In genomic region chr11:3862661-3863453, GRCm38 (mm10) we compare ENCODE assay signal across 8 mouse cellular contexts. TPM values are rescaled to one million over a fixed set of nuclear protein-coding genes. Genes with fewer than 3 reads are reported as not detected.
DNase-seq lines count a peak whose midpoint lies in the region; ATAC-seq and TF ChIP-seq lines count a peak whose summit lies in the region.

No protein-coding gene starts in this region.

- peak overlapping the region; percentile 30; the same call in 1 of the 2 replicates for H3K4me3 ChIP-seq in lung, postnatal 0 days (ENCODE audit: low read depth, low read length)
- H3K4me3 ChIP-seq in limb, embryonic 11.5 days (ENCODE audit: low read depth, low read length) = peak overlapping the region; percentile 43
- H3K4me3 ChIP-seq in stomach, embryonic 14.5 days (ENCODE audit: low read depth, low read length) = peak overlapping the region; percentile 42

- TF ChIP-seq EP300 in lung, postnatal 0 days (IDR thresholded peaks at IDR 0.05) = no peak

- 68% methylated on average over 19 of the region's 19 CpGs for WGBS in lung, postnatal 0 days
- 70% methylated on average over 19 of the region's 19 CpGs for WGBS in limb, embryonic 11.5 days
- 76% methylated on average over 19 of the region's 19 CpGs for WGBS in stomach, embryonic 14.5 days

- H3K36me3 ChIP-seq in lung, postnatal 0 days (ENCODE audit: insufficient read depth, low read length) = no peaks in the 10 kb centered on the region
- no peaks in the 10 kb centered on the region for H3K36me3 ChIP-seq in limb, embryonic 11.5 days (ENCODE audit: control insufficient read depth, insufficient read depth, low read length)
- H3K36me3 ChIP-seq in stomach, embryonic 14.5 days (ENCODE audit: control insufficient read depth, insufficient read depth, low read length) = no peaks in the 10 kb centered on the region

- no peaks in the 10 kb centered on the region for H3K9me3 ChIP-seq in lung, postnatal 0 days (ENCODE audit: low read length)
- H3K9me3 ChIP-seq in limb, embryonic 11.5 days (ENCODE audit: control insufficient read depth, low read length) = no peaks in the 10 kb centered on the region
- no peaks in the 10 kb centered on the region for H3K9me3 ChIP-seq in stomach, embryonic 14.5 days (ENCODE audit: control insufficient read depth, low read depth, low read length)

- H3K9ac ChIP-seq in lung, postnatal 0 days (replicated peaks; ENCODE audit: low read depth) = no peak overlapping the region
- peak overlapping the region; percentile 55 for H3K9ac ChIP-seq in limb, embryonic 11.5 days (ENCODE audit: low read length)
- H3K9ac ChIP-seq in stomach, embryonic 14.5 days (replicated peaks; ENCODE audit: low read depth, low read length) = no peak overlapping the region

- ATAC-seq in cerebellum, adult (ENCODE audit: insufficient number of reproducible peaks, low FRiP score, low TSS enrichment) = no peak
- no peak for ATAC-seq in lung, postnatal 0 days
- ATAC-seq in limb, embryonic 11.5 days (ENCODE audit: insufficient number of reproducible peaks, low FRiP score, low TSS enrichment, low read depth) = no peak
- no peak for ATAC-seq in stomach, embryonic 14.5 days (ENCODE audit: insufficient number of reproducible peaks, insufficient read depth, low FRiP score, low read depth)

- no peak overlapping the region for H3K27ac ChIP-seq in lung, postnatal 0 days (ENCODE audit: low read length)
- no peak overlapping the region for H3K27ac ChIP-seq in limb, embryonic 11.5 days (replicated peaks; ENCODE audit: low read depth, low read length)
- no peak overlapping the region for H3K27ac ChIP-seq in stomach, embryonic 14.5 days (ENCODE audit: low read length)

- H3K4me2 ChIP-seq in lung, postnatal 0 days (replicated peaks; ENCODE audit: low read depth, low read length) = peak overlapping the region; percentile 70
- peak overlapping the region; percentile 80 for H3K4me2 ChIP-seq in limb, embryonic 11.5 days (ENCODE audit: low read depth, severe bottlenecking)
- peak overlapping the region; percentile 78 for H3K4me2 ChIP-seq in stomach, embryonic 14.5 days (replicated peaks; ENCODE audit: low read depth, low read length)

- DNase-seq in cerebellum, adult 11-12 months = peak; percentile 69
- DNase-seq in lung, postnatal 0 days (ENCODE audit: low spot score) = no peak
- no peak for DNase-seq in lung, postnatal 10 days
- no peak for DNase-seq in limb, embryonic 11.5 days (ENCODE audit: low spot score)
- DNase-seq in frontal cortex, postnatal 14 days (ENCODE audit: low spot score in 2 of 2) = no peak
- DNase-seq in left cerebral cortex, postnatal 14 days (ENCODE audit: low spot score in 2 of 2) = no peak

- no peaks in the 10 kb centered on the region; the same call in 1 of the 2 replicates for H3K27me3 ChIP-seq in lung, postnatal 0 days (replicated peaks; ENCODE audit: insufficient read depth, low read length)
- no peaks in the 10 kb centered on the region for H3K27me3 ChIP-seq in limb, embryonic 11.5 days (ENCODE audit: control insufficient read depth, insufficient read depth, low read length)
- H3K27me3 ChIP-seq in stomach, embryonic 14.5 days (ENCODE audit: control insufficient read depth, insufficient read depth, low read length) = 0 out of 2 replicates have a peak, but pooled peaks cover 2% of the 10 kb centered on the region

- intact Hi-C loops in left cerebral cortex, postnatal 14 days (cut with DNase I) = no loop called here

- peak; percentile 20; the same call in 1 of the 2 replicates for TF ChIP-seq CTCF in lung, postnatal 0 days (IDR thresholded peaks at IDR 0.05)

- H3K4me1 ChIP-seq in lung, postnatal 0 days (ENCODE audit: insufficient read depth, low read depth, low read length) = no peaks in the 10 kb centered on the region
- H3K4me1 ChIP-seq in limb, embryonic 11.5 days (ENCODE audit: control insufficient read depth, insufficient read depth, low read length) = no peaks in the 10 kb centered on the region; the same call in 1 of the 2 replicates
- H3K4me1 ChIP-seq in stomach, embryonic 14.5 days (ENCODE audit: control insufficient read depth, insufficient read depth, low read length) = no peaks in the 10 kb centered on the region

RNA-seq across cellular contexts. Expression of gene Osbp2, which starts 0.8 kb away (rescaled TPM):
- polyA plus RNA-seq in lung, postnatal 0 days (2015; fragmentation: Nextera tagmentation; extraction: Ambion mirVana) = 0.11 and 0.17 TPM in 2 replicates
- 0.30 and 0.69 TPM in 2 replicates for polyA plus RNA-seq in limb, embryonic 11.5 days (2014; fragmentation: Nextera tagmentation; extraction: Ambion mirVana)
- 0.39 and 0.69 TPM in 2 replicates for polyA plus RNA-seq in stomach, embryonic 14.5 days (2014; fragmentation: Nextera tagmentation; extraction: Ambion mirVana)
- 100 to 1,000 TPM; 153 to 161 TPM for total RNA-seq in left cerebral cortex, postnatal 14 days (2021)

RNA-seq across cellular contexts. Expression of gene 4921536K21Rik, which starts 32.0 kb away (rescaled TPM):
- 0.23 and 0.31 TPM in 2 replicates for polyA plus RNA-seq in lung, postnatal 0 days (2015; fragmentation: Nextera tagmentation; extraction: Ambion mirVana)
- 0.33 and 0.47 TPM in 2 replicates for polyA plus RNA-seq in limb, embryonic 11.5 days (2014; fragmentation: Nextera tagmentation; extraction: Ambion mirVana)
- 0.12 and 0.13 TPM in 2 replicates for polyA plus RNA-seq in stomach, embryonic 14.5 days (2014; fragmentation: Nextera tagmentation; extraction: Ambion mirVana)
- total RNA-seq in left cerebral cortex, postnatal 14 days (2021) = under 1 TPM; 0.40 to 0.49 TPM

RNA-seq across cellular contexts. Expression of gene Dusp18, which starts 32.2 kb away (rescaled TPM):
- 8.3 and 9.3 TPM in 2 replicates for polyA plus RNA-seq in lung, postnatal 0 days (2015; fragmentation: Nextera tagmentation; extraction: Ambion mirVana)
- 13.7 and 14.5 TPM in 2 replicates for polyA plus RNA-seq in limb, embryonic 11.5 days (2014; fragmentation: Nextera tagmentation; extraction: Ambion mirVana)
- polyA plus RNA-seq in stomach, embryonic 14.5 days (2014; fragmentation: Nextera tagmentation; extraction: Ambion mirVana) = 12.3 and 13.2 TPM in 2 replicates
- total RNA-seq in left cerebral cortex, postnatal 14 days (2021) = 10 to 100 TPM; 24.0 to 29.6 TPM

RNA-seq across cellular contexts. Expression of gene Slc35e4, which starts 51.6 kb away (rescaled TPM):
- polyA plus RNA-seq in lung, postnatal 0 days (2015; fragmentation: Nextera tagmentation; extraction: Ambion mirVana) = 8.6 and 10.3 TPM in 2 replicates
- 1.7 and 2.1 TPM in 2 replicates for polyA plus RNA-seq in limb, embryonic 11.5 days (2014; fragmentation: Nextera tagmentation; extraction: Ambion mirVana)
- polyA plus RNA-seq in stomach, embryonic 14.5 days (2014; fragmentation: Nextera tagmentation; extraction: Ambion mirVana) = 3.7 and 4.1 TPM in 2 replicates
- 10 to 100 TPM; 24.1 to 26.1 TPM for total RNA-seq in left cerebral cortex, postnatal 14 days (2021)
